Mouse (Mus musculus) embryonic facial prominence, embryonic 11.5 days (tissue): ENCODE results near the gene Ank2. TPM values are rescaled to one million over a fixed set of nuclear protein-coding genes. Genes with fewer than 3 reads are reported as not detected.

Experiments
- ATAC-seq: fragments of 200-750 bp; cut with Nextera tagmentation; replicated peaks from 2 replicates; pipeline ENCODE4 v1.8.0; 2017; ENCODE audit warnings: low read depth; ENCODE audit not compliant: insufficient number of reproducible peaks, low FRiP score, low TSS enrichment
- DNase-seq: peaks from one replicate; pipeline ENCODE4 v3.0.0-alpha.2; 2015; ENCODE audit warnings: low spot score
- H3K27ac ChIP-seq: fragments of 300-500 bp; sonication (generic); replicated peaks from 2 replicates; pipeline ENCODE4 v1.5.1; 2014; ENCODE audit warnings: mild to moderate bottlenecking, low read depth, low read length, control low read depth
- H3K27me3 ChIP-seq: fragments of 300-500 bp; sonication (generic); 2 replicates; pipeline ENCODE4 v1.6.1; 2014; ENCODE audit warnings: mild to moderate bottlenecking, low read length, moderate library complexity, mixed read lengths; ENCODE audit not compliant: control insufficient read depth, insufficient read depth
- H3K36me3 ChIP-seq: fragments of 300-500 bp; sonication (generic); replicated peaks from 2 replicates; pipeline ENCODE4 v1.6.1; 2014; ENCODE audit warnings: low read depth, mild to moderate bottlenecking, low read length, moderate library complexity, mixed read lengths; ENCODE audit not compliant: control insufficient read depth, insufficient read depth
- H3K4me1 ChIP-seq: fragments of 300-500 bp; sonication (generic); 2 replicates; pipeline ENCODE4 v1.6.1; 2014; ENCODE audit warnings: low read length, mixed read lengths; ENCODE audit not compliant: control insufficient read depth, insufficient read depth
- H3K4me2 ChIP-seq: fragments of 300-500 bp; sonication (generic); 2 replicates; pipeline ENCODE4 v1.6.1; 2014; ENCODE audit warnings: low read depth, mild to moderate bottlenecking, control low read depth, low read length, moderate library complexity
- H3K4me3 ChIP-seq: fragments of 300-500 bp; sonication (generic); 2 replicates; pipeline ENCODE4 v1.5.1; 2014; ENCODE audit warnings: low read depth, low read length, control low read depth
- H3K9ac ChIP-seq: fragments of 300-500 bp; sonication (generic); replicated peaks from 2 replicates; pipeline ENCODE4 v1.6.1; 2014; ENCODE audit warnings: mild to moderate bottlenecking, control low read depth, low read length
- H3K9me3 ChIP-seq: fragments of 300-500 bp; sonication (generic); replicated peaks from 2 replicates; pipeline ENCODE4 v1.6.1; 2016; ENCODE audit warnings: mild to moderate bottlenecking, low read length, inconsistent platforms, mixed read lengths; ENCODE audit not compliant: control insufficient read depth
- WGBS: fragments of 180-500 bp; shearing (Covaris S2); extraction: QIAGEN DNeasy Blood & Tissue Kit; methylation state at CpG from one replicate; pipeline ENCODE4 v1.1.7; 2014; 5-methylcytosine and 5-hydroxymethylcytosine counted together
- polyA plus RNA-seq: library from polyadenylated mRNA; unstranded; fragments of >200 nt; fragmentation: Nextera tagmentation; extraction: Ambion mirVana; gene quantifications from 2 replicates; pipeline ENCODE4 v1.2.1, GENCODE M21; 2014

The Ank2 gene
- polyA plus RNA-seq, 1 experiment from 2014 or later: 26.1 TPM

- WGBS: 73% methylated on average over 5 of the region's 5 CpGs
Measured at GRCm38 (mm10) chr3:127527465-127528034, 28.4 kb upstream of the Ank2 start.

GRCm38 (mm10) chr3:127525188-127525819 is 26.2 kb upstream of the Ank2 start:
- H3K9ac ChIP-seq: no peak overlapping the region
- WGBS: 78% methylated on average over 8 of the region's 8 CpGs
- ATAC-seq: no peak
- H3K36me3 ChIP-seq: no peaks in the 10 kb centered on the region
- no peaks in the 10 kb centered on the region for H3K9me3 ChIP-seq
- no peak overlapping the region for H3K4me2 ChIP-seq
- no peak overlapping the region for H3K4me3 ChIP-seq
- H3K27ac ChIP-seq: no peak overlapping the region
- H3K27me3 ChIP-seq: no peaks in the 10 kb centered on the region
- no peaks in the 10 kb centered on the region for H3K4me1 ChIP-seq
- DNase-seq: no peak

More at GRCm38 (mm10) chr3:127527465-127528034, 28.4 kb upstream of the Ank2 start:
- no peaks in the 10 kb centered on the region for H3K36me3 ChIP-seq
- no peak overlapping the region for H3K27ac ChIP-seq
- H3K4me2 ChIP-seq: no peak overlapping the region
- DNase-seq: no peak
- no peak for ATAC-seq
- no peaks in the 10 kb centered on the region for H3K4me1 ChIP-seq
- H3K9me3 ChIP-seq: no peaks in the 10 kb centered on the region
- H3K4me3 ChIP-seq: no peak overlapping the region
- no peak overlapping the region for H3K9ac ChIP-seq
- no peaks in the 10 kb centered on the region for H3K27me3 ChIP-seq

GRCm38 (mm10) chr3:127521156-127521555 is 22.0 kb upstream of the Ank2 start:
- Histone ChIP-seq H3K36me3 (no peaks in the 10 kb centered on the region), H3K27me3 (no peaks in the 10 kb centered on the region), H3K9me3 (no peaks in the 10 kb centered on the region), H3K9ac (no peak overlapping the region), H3K4me1 (no peaks in the 10 kb centered on the region), H3K4me2 (no peak overlapping the region), H3K27ac (no peak overlapping the region), H3K4me3 (no peak overlapping the region)
- no peak for DNase-seq
- ATAC-seq: no peak
- 83% methylated on average over 10 of the region's 10 CpGs for WGBS

- Histone ChIP-seq H3K27ac (no peak overlapping the region), H3K4me2 (no peak overlapping the region), H3K36me3 (no peaks in the 10 kb centered on the region), H3K4me3 (no peak overlapping the region), H3K27me3 (no peaks in the 10 kb centered on the region), H3K4me1 (no peaks in the 10 kb centered on the region), H3K9me3 (no peaks in the 10 kb centered on the region), H3K9ac (no peak overlapping the region)
- DNase-seq (no peak), ATAC-seq (no peak)
- 82% methylated on average over 6 of the region's 6 CpGs for WGBS
Measured at GRCm38 (mm10) chr3:127520300-127520699, 21.1 kb upstream of the Ank2 start.

- H3K4me2 ChIP-seq: no peak overlapping the region
- ATAC-seq (no peak), DNase-seq (no peak)
- no peak overlapping the region for H3K9ac ChIP-seq
- H3K4me3 ChIP-seq: no peak overlapping the region
- no peaks in the 10 kb centered on the region for H3K27me3 ChIP-seq
- no peak overlapping the region for H3K27ac ChIP-seq
- 91% methylated on average over 1 of the region's 1 CpGs for WGBS
- H3K4me1 ChIP-seq: no peaks in the 10 kb centered on the region
- no peaks in the 10 kb centered on the region for H3K36me3 ChIP-seq
- no peaks in the 10 kb centered on the region for H3K9me3 ChIP-seq
Measured at GRCm38 (mm10) chr3:127515251-127515650, 16.1 kb upstream of the Ank2 start.

GRCm38 (mm10) chr3:127513699-127514098 is 14.5 kb upstream of the Ank2 start:
- H3K9ac ChIP-seq: no peak overlapping the region
- H3K9me3 ChIP-seq: no peaks in the 10 kb centered on the region
- ATAC-seq (no peak), DNase-seq (no peak)
- no peak overlapping the region for H3K27ac ChIP-seq
- H3K4me3 ChIP-seq: no peak overlapping the region
- H3K36me3 ChIP-seq: no peaks in the 10 kb centered on the region
- 87% methylated on average over 2 of the region's 2 CpGs for WGBS
- no peaks in the 10 kb centered on the region for H3K27me3 ChIP-seq
- no peak overlapping the region for H3K4me2 ChIP-seq
- H3K4me1 ChIP-seq: no peaks in the 10 kb centered on the region

GRCm38 (mm10) chr3:127512794-127513335 is 13.7 kb upstream of the Ank2 start:
- Histone ChIP-seq H3K27ac (no peak overlapping the region), H3K36me3 (no peaks in the 10 kb centered on the region), H3K4me2 (no peak overlapping the region), H3K4me1 (no peaks in the 10 kb centered on the region), H3K4me3 (no peak overlapping the region), H3K9ac (no peak overlapping the region), H3K27me3 (no peaks in the 10 kb centered on the region), H3K9me3 (no peaks in the 10 kb centered on the region)
- WGBS: 77% methylated on average over 15 of the region's 15 CpGs
- DNase-seq: no peak
- no peak for ATAC-seq
